Mouse (Mus musculus): ENCODE data around the gene Trpc7.

Trpc7 gene

DNA sequence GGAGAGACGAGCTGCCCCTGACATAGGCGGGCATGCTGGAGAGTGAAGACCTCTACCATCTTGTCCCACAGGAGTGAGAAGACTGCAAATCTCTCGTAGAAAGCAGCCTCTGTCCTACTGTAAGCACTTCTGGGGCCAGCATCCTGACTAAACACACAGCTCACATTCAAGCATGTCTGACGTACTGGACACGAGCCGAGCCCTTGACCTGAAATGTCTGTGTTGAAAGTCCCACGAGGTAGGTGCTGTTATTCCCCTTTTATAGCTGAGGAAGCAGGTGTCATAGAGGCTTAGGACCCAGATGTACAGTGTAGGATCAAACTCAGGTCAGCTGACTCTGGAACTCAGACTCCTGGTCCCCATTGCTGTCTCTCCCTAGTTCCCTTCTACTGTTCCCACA is 146.4 kb downstream of the Trpc7 start:
- no peak for DNase-seq (ENCODE audit: low read depth in 2 of 2, low spot score in 2 of 2)

- no peak for DNase-seq (ENCODE audit: low read depth in 2 of 2, low spot score in 2 of 2)
Observed at GRCm38 (mm10) chr13:56747554-56747953, 148.2 kb downstream of the Trpc7 start.

GRCm38 (mm10) chr13:56746739-56747532 is 148.9 kb downstream of the Trpc7 start:
- no peak for DNase-seq (ENCODE audit: low read depth in 2 of 2, low spot score in 2 of 2)

- no peak for DNase-seq (ENCODE audit: low read depth in 2 of 2, low spot score in 2 of 2)
Observed at GRCm38 (mm10) chr13:56742325-56742901, 153.4 kb downstream of the Trpc7 start.

GRCm38 (mm10) chr13:56741691-56742090 is 154.1 kb downstream of the Trpc7 start:
- no peak for DNase-seq (ENCODE audit: low read depth in 2 of 2, low spot score in 2 of 2)

DNA sequence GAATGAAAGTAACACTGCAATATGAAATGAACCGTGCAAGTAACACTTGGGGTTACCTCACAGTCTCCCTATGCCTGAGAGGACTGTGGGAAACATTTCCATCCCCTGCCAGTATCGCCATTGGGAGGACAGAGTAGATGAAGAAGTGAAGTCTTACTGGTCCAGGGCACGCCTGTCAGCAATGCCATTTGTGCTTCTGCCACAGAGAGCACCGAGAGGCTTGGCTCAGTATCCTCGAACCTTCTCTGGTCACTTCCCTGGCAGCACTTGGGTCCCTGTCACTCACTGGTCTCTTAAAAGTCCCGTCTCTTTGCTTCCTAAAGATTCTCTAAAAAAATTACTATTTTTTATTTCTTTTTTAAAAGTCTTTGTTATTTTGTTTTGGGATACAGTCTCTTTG is 155.3 kb downstream of the Trpc7 start:
- no peak for DNase-seq (ENCODE audit: low read depth in 2 of 2, low spot score in 2 of 2)

DNA sequence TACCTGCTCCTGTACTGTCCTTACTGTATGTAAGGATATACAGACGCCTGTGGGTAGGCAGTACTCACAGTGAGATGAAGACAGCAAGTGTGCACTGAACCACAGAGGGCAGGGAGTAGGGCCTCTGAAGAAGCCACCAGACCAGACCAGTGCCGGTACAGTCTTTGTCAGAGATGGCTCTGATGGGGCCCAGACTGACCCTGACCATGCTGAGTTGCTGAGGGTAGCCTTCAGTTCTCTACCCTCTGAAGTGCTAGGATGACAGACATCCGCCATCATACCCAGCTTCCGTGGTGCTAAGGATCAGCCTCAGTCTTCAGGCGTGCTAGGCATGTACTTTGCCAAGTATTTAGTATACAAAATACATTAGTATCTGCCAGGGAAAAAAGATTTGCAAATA is 156.2 kb downstream of the Trpc7 start:
- no peak for DNase-seq (ENCODE audit: low read depth in 2 of 2, low spot score in 2 of 2)

GRCm38 (mm10) chr13:56735212-56735875 is 160.4 kb downstream of the Trpc7 start:
- no peak for DNase-seq (ENCODE audit: low read depth in 2 of 2, low spot score in 2 of 2)

- DNase-seq (ENCODE audit: low read depth in 2 of 2, low spot score in 2 of 2) = no peak
Observed at GRCm38 (mm10) chr13:56734617-56735016, 161.2 kb downstream of the Trpc7 start.

DNA sequence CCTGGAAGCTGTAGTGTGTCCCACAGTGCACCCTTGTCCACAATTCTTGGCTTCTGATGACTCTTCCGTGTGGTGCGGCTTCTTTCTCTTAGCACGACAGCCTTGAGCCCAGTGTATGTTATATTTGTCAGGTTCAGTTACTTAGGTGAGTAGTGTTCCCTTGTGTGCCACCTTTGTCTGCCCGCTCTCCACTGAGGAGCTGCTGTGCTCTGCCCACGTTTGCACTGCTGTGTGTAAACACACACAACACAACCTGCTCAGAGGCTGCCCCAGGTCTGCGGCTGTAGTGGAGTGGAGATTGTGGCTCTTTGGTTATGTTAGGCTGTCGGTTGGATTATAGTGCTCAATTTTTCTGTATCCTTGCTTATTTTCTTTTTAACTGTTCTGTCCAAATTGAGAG is 166.7 kb downstream of the Trpc7 start:
- no peak for DNase-seq (ENCODE audit: low read depth in 2 of 2, low spot score in 2 of 2)

GRCm38 (mm10) chr13:56726551-56726950 is 169.2 kb downstream of the Trpc7 start:
- DNase-seq (ENCODE audit: low read depth in 2 of 2, low spot score in 2 of 2) = no peak

All from CD8-positive naive resting alpha-beta T cell, adult 2 months (primary cell).